Mouse (Mus musculus) intestine, postnatal 0 days (tissue): ENCODE measurements around the gene Wfdc13. TPM values are rescaled to one million over a fixed set of nuclear protein-coding genes. Genes with fewer than 3 reads are reported as not detected.
A peak's percentile ranks its signal among the peaks of the same experiment; 100 is the strongest.
"Not testable (repeated sequence)": the region's sequence is repeated elsewhere in the genome, so short reads cannot be mapped to it uniquely, and the experiment has no call there.

Source experiments
- ATAC-seq: fragments of 200-750 bp; cut with Nextera tagmentation; 2 replicates; pipeline ENCODE4 v1.8.0; 2017; ENCODE audit warnings: mild to moderate bottlenecking, moderate TSS enrichment, moderate library complexity
- H3K27ac ChIP-seq: fragments of 300-500 bp; sonication (generic); 2 replicates; pipeline ENCODE4 v1.5.1; 2014; ENCODE audit warnings: mild to moderate bottlenecking, low read depth, low read length, moderate library complexity
- H3K27me3 ChIP-seq: fragments of 300-500 bp; sonication (generic); replicated peaks from 2 replicates; pipeline ENCODE4 v1.6.1; 2014; ENCODE audit warnings: low read length, mixed read lengths; ENCODE audit not compliant: control insufficient read depth, insufficient read depth
- H3K36me3 ChIP-seq: fragments of 300-500 bp; sonication (generic); 2 replicates; pipeline ENCODE4 v1.6.1; 2014; ENCODE audit warnings: mild to moderate bottlenecking, moderate library complexity; ENCODE audit not compliant: control insufficient read depth, insufficient read depth
- H3K4me1 ChIP-seq: fragments of 300-500 bp; sonication (generic); replicated peaks from 2 replicates; pipeline ENCODE4 v1.6.1; 2014; ENCODE audit warnings: antibody characterized with exemption, low read length, mixed read lengths; ENCODE audit not compliant: control insufficient read depth, insufficient read depth
- H3K4me2 ChIP-seq: fragments of 300-500 bp; sonication (generic); replicated peaks from 2 replicates; pipeline ENCODE4 v1.6.1; 2014; ENCODE audit warnings: low read depth, mild to moderate bottlenecking, moderate library complexity
- H3K4me3 ChIP-seq: fragments of 300-500 bp; sonication (generic); 2 replicates; pipeline ENCODE4 v1.5.1; 2014; ENCODE audit warnings: low read depth, low read length
- H3K9ac ChIP-seq: fragments of 300-500 bp; sonication (generic); 2 replicates; pipeline ENCODE4 v1.6.1; 2014; ENCODE audit warnings: mild to moderate bottlenecking, low read depth, low read length
- H3K9me3 ChIP-seq: fragments of 300-500 bp; sonication (generic); 2 replicates; pipeline ENCODE4 v1.6.1; 2016; ENCODE audit warnings: mixed run types; ENCODE audit not compliant: control insufficient read depth
- CTCF ChIP-seq: sonication (generic); IDR thresholded peaks from 2 replicates; pipeline ENCODE4 v1.5.1; 2016; ENCODE audit warnings: low read depth, mild to moderate bottlenecking, control low read depth, antibody characterized with exemption, moderate library complexity
- WGBS: fragments of 180-500 bp; shearing (Covaris S2); extraction: QIAGEN DNeasy Blood & Tissue Kit; methylation state at CpG from one replicate; pipeline ENCODE4 v1.1.7; 2014; 5-methylcytosine and 5-hydroxymethylcytosine counted together
- polyA plus RNA-seq: library from polyadenylated mRNA; unstranded; fragments of >200 nt; fragmentation: Nextera tagmentation; extraction: Ambion mirVana; gene quantifications from 2 replicates; pipeline ENCODE4 v1.2.1, GENCODE M21; 2015

Gene Wfdc13
- polyA plus RNA-seq, 1 experiment from 2014 or later: 0.14 TPM

- no peaks in the 10 kb centered on the region for H3K4me1 ChIP-seq
- no peaks in the 10 kb centered on the region for H3K27me3 ChIP-seq
- no peak overlapping the region for H3K9ac ChIP-seq
- 84% methylated on average over 5 of the region's 5 CpGs for whole genome bisulfite sequencing
- ATAC-seq: no peak
- H3K4me2 ChIP-seq: no peak overlapping the region
- no peaks in the 10 kb centered on the region for H3K36me3 ChIP-seq
- 0 out of 2 replicates have a peak, but pooled peaks have one; percentile 13 for TF ChIP-seq CTCF
- H3K27ac ChIP-seq: no peak overlapping the region
- H3K4me3 ChIP-seq: no peak overlapping the region
- H3K9me3 ChIP-seq: no peaks in the 10 kb centered on the region
These were observed 19.3 kb downstream of the Wfdc13 start for GRCm38 (mm10) chr2:164704235-164704634.

GRCm38 (mm10) chr2:164705328-164705727, 20.4 kb downstream of the Wfdc13 start:
- Histone ChIP-seq H3K4me1 (no peaks in the 10 kb centered on the region), H3K9ac (no peak overlapping the region), H3K9me3 (no peaks in the 10 kb centered on the region), H3K27me3 (no peaks in the 10 kb centered on the region), H3K4me2 (no peak overlapping the region), H3K4me3 (no peak overlapping the region), H3K27ac (peak overlapping the region; percentile 78), H3K36me3 (no peaks in the 10 kb centered on the region)
- no peak for TF ChIP-seq CTCF
- peak; percentile 97 for ATAC-seq
- 55% methylated on average over 6 of the region's 6 CpGs for WGBS

GRCm38 (mm10) chr2:164705991-164706390, 21.1 kb downstream of the Wfdc13 start:
- TF ChIP-seq CTCF: no peak
- Histone ChIP-seq H3K4me2 (no peak overlapping the region), H3K27ac (peak overlapping the region; percentile 63), H3K9me3 (no peaks in the 10 kb centered on the region), H3K4me1 (no peaks in the 10 kb centered on the region), H3K4me3 (no peak overlapping the region), H3K9ac (no peak overlapping the region), H3K36me3 (no peaks in the 10 kb centered on the region), H3K27me3 (no peaks in the 10 kb centered on the region)
- WGBS: 80% methylated on average over 14 of the region's 14 CpGs
- ATAC-seq: no peak

GRCm38 (mm10) chr2:164715005-164715404, 30.1 kb downstream of the Wfdc13 start, which contains the start of gene Spint5:
Gene Spint5, plus strand, starts transcription at chr2:164715305.
- WGBS: 73% methylated on average over 6 of the region's 6 CpGs
- H3K9me3 ChIP-seq: no peaks in the 10 kb centered on the region
- no peaks in the 10 kb centered on the region for H3K36me3 ChIP-seq
- no peak for TF ChIP-seq CTCF
- H3K27ac ChIP-seq: no peak within 1 kb of the TSS
- H3K27me3 ChIP-seq: no peaks in the 10 kb centered on the region
- ATAC-seq: no peak
- H3K9ac ChIP-seq: no peak within 1 kb of the TSS
- no peaks in the 10 kb centered on the region for H3K4me1 ChIP-seq
- no peak within 1 kb of the TSS for H3K4me3 ChIP-seq
- no peak within 1 kb of the TSS for H3K4me2 ChIP-seq

- H3K9me3 ChIP-seq, ATAC-seq, H3K36me3 ChIP-seq, H3K27me3 ChIP-seq, H3K4me3 ChIP-seq, H3K4me1 ChIP-seq, H3K4me2 ChIP-seq, H3K9ac ChIP-seq, H3K27ac ChIP-seq: not testable (repeated sequence)
- WGBS: 88% methylated on average over 20 of the region's 23 CpGs
These were observed 31.4 kb downstream of the Wfdc13 start for GRCm38 (mm10) chr2:164716194-164716786.

GRCm38 (mm10) chr2:164723276-164723675, 38.4 kb downstream of the Wfdc13 start:
- Histone ChIP-seq H3K27ac (no peak overlapping the region), H3K4me3 (no peak overlapping the region), H3K27me3 (no peaks in the 10 kb centered on the region), H3K9me3 (no peaks in the 10 kb centered on the region), H3K4me2 (no peak overlapping the region), H3K36me3 (no peaks in the 10 kb centered on the region), H3K4me1 (no peaks in the 10 kb centered on the region; the same call in 1 of the 2 replicates), H3K9ac (no peak overlapping the region)
- WGBS: 65% methylated on average over 4 of the region's 4 CpGs
- TF ChIP-seq CTCF: no peak
- ATAC-seq: no peak
